Mouse (Mus musculus): ENCODE measurements at regions not wholly inside any gene's neighbourhood (a gene's known extent, or its start where the extent isn't known, plus 50 kb on each side); places are given as distances from the start of the nearest gene placed in this dataset.

DNA sequence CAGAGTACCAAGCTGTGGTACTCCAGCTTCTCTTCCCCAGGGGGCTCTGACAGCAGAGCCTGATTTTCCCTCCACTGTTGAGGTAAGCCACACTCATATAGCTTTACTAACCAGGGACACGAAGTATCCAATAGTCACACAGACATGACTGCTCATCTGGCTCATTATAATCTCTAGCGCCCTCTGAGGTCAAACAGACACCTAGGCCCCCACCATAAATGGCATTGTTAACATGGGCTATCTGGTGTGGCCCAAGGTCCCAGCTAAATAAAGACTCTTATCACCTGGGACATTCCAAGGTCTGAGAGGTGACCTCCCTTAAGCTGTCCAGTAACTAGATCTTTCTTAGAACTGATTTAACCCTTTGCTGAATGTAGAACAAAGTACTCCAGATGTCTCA, 70.7 kb upstream of the Foxa2 start:
- TF ChIP-seq POLR2A (IDR thresholded peaks at IDR 0.05; ENCODE audit: insufficient read depth, low read length) = no peak
- no peak for TF ChIP-seq CTCF (IDR thresholded peaks at IDR 0.05; ENCODE audit: low read depth, low read length)
